Mouse (Mus musculus) lung, adult 2 months (tissue): ENCODE data around the gene Sgo2a. TPM values are rescaled to one million over a fixed set of nuclear protein-coding genes. Genes with fewer than 3 reads are reported as not detected.
"Not testable (repeated sequence)": the region's sequence is repeated elsewhere in the genome, so short reads cannot be mapped to it uniquely, and the experiment has no call there.

Source experiments
- DNase-seq: peaks from one replicate; pipeline ENCODE4 v3.0.0; 2022
- H3K4me1 ChIP-seq: fragments of 200-500 bp; 2 replicates; pipeline ENCODE4 v1.6.1; 2011; ENCODE audit warnings: low read length; ENCODE audit not compliant: control insufficient read depth, insufficient read depth
- H3K4me3 ChIP-seq: fragments of 200-500 bp; replicated peaks from 2 replicates; pipeline ENCODE3; 2011; ENCODE audit warnings: low read depth, mild to moderate bottlenecking, control low read depth, low read length; ENCODE audit errors: extremely low read depth
- CTCF ChIP-seq: fragments of 200-500 bp; IDR thresholded peaks from 2 replicates; pipeline ENCODE4 v1.5.1; 2011; ENCODE audit warnings: mild to moderate bottlenecking, low read length, control low read depth; ENCODE audit not compliant: insufficient read depth
- POLR2A ChIP-seq: fragments of 200-500 bp; IDR thresholded peaks from 2 replicates; pipeline ENCODE4 v1.6.1; 2011; ENCODE audit warnings: low read depth, mild to moderate bottlenecking, control low read depth, low read length, borderline replicate concordance; ENCODE audit errors: extremely low read depth
- WGBS: fragments of 180-500 bp; shearing (Covaris S2); methylation state at CpG from one replicate; pipeline ENCODE4 v1.1.7; 2018; 5-methylcytosine and 5-hydroxymethylcytosine counted together
- polyA plus RNA-seq: library from polyadenylated mRNA; depleted of rRNA; stranded (reverse); fragments of >200 nt; gene quantifications from 2 replicates; pipeline ENCODE4 v1.2.3, GENCODE M21; 2012

Sgo2a gene
- polyA plus RNA-seq, 1 experiment = 0.39 TPM

- H3K4me1 ChIP-seq = peaks cover 2% of the 10 kb centered on the region; the same call in 1 of the 2 replicates
- no peak overlapping the region for H3K4me3 ChIP-seq
- no peak for TF ChIP-seq CTCF
- no peak for TF ChIP-seq POLR2A
- no peak for DNase-seq
- WGBS = 77% methylated on average over 7 of the region's 7 CpGs
Observed at GRCm38 (mm10) chr1:58027707-58028106, 31.9 kb downstream of the Sgo2a start.

DNA sequence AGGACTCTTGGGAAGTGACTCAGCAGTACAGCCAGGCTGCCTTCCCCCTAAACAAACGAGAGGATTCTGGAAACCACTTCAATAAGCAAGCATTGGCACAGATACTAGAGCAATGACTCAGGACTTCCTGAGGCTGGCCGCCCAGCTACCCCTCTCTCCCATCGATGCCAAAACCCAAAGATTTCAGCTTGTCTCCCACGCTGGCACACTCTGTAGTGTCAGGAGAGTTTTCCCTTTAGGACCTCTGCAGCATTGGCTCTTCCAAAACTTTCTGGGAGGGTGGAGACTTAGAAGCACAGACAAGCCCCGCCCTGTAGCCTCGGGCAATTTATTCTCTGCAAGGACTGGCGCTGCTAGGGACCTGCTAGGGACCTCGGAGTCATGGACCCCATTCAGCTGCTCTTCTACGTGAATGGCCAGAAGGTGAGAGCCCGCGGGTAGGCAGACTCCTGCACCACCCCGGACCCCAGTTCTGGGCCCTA, 33.9 kb downstream of the Sgo2a start, which contains the start of gene Aox1:
Gene Aox1, plus strand, starts transcription at position 296 of the 482 bp plus-strand sequence.
- Histone ChIP-seq H3K4me3 (peak within 1 kb of the TSS; percentile 64), H3K4me1 (peaks cover 2% of the 10 kb centered on the region; the same call in 1 of the 2 replicates)
- peak; percentile 71 for DNase-seq
- no peak for TF ChIP-seq CTCF
- TF ChIP-seq POLR2A = peak; percentile 82; the same call in 1 of the 2 replicates
- WGBS = 2% methylated on average over 12 of the region's 12 CpGs

GRCm38 (mm10) chr1:58030156-58030871, 34.5 kb downstream of the Sgo2a start:
- 19% methylated on average over 13 of the region's 13 CpGs for WGBS
- H3K4me3 ChIP-seq = peak overlapping the region; percentile 64
- peaks cover 2% of the 10 kb centered on the region; the same call in 1 of the 2 replicates for H3K4me1 ChIP-seq
- DNase-seq = peak; percentile 57
- no peak for TF ChIP-seq CTCF
- TF ChIP-seq POLR2A = peak; percentile 28; the same call in 1 of the 2 replicates

GRCm38 (mm10) chr1:58031160-58031769, 35.5 kb downstream of the Sgo2a start:
- 46% methylated on average over 10 of the region's 10 CpGs for WGBS
- TF ChIP-seq CTCF (peak; percentile 83), POLR2A (no peak)
- H3K4me3 ChIP-seq = peak overlapping the region; percentile 44
- peaks cover 2% of the 10 kb centered on the region; the same call in 1 of the 2 replicates for H3K4me1 ChIP-seq
- peak; percentile 56 for DNase-seq

DNA sequence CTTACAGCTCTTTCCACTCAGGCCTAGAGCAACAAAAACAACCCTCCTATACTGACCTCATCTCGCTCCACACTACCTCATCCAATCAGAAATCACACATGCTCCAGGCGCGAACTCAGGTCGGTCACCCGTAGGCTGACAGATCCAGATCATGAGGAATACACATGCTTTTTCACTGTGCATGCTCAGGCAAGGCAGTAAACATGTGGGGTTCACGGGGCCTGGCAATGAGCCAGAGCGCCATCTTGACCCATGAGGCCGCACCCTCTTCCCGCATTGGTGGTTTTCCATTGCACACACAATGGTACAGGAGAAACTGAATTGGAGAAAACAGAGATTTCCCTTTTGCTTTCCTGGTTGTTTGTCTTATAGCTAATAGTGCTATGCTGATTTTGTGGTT, 41.5 kb downstream of the Sgo2a start:
- not testable (repeated sequence) for H3K4me1 ChIP-seq, H3K4me3 ChIP-seq, DNase-seq
- WGBS = 92% methylated on average over 9 of the region's 9 CpGs

- no peak for DNase-seq
- H3K4me1 ChIP-seq = no peaks in the 10 kb centered on the region
- no peak overlapping the region for H3K4me3 ChIP-seq
- 55% methylated on average over 3 of the region's 3 CpGs for WGBS
- TF ChIP-seq POLR2A (no peak), CTCF (no peak)
Observed at GRCm38 (mm10) chr1:58045076-58045475, 49.3 kb downstream of the Sgo2a start.

GRCm38 (mm10) chr1:58045546-58045945, 49.8 kb downstream of the Sgo2a start:
- WGBS = 76% methylated on average over 5 of the region's 5 CpGs

DNA sequence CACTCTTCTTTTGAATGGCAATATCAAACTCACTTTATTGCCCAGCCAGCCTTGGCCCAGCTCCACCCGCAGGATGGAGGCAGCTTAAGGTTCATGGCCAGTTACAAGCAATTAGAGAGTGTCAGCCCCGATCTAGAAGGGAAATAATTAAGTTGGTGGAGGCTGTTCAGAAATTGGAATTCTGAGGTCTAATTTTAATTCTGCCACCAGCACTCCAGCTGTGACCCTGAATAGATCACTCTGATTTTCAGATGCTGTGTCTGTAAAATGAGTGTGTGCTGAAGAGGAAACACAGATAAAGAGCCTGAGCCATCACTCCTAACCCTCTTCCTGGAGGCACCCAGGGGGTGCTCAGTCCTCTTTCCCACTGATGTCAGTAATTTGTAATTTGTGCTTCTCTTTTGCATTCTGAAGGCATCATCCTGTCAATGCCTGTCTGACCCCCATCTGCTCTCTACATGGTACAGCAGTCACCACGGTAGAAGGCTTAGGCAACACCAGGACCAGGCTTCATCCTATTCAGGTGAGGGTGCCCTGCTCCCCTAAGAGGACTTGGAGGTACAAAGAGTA, 51.0 kb downstream of the Sgo2a start:
- 74% methylated on average over 3 of the region's 3 CpGs for WGBS
- TF ChIP-seq CTCF (no peak), POLR2A (no peak)
- DNase-seq = no peak
- Histone ChIP-seq H3K4me1 (no peaks in the 10 kb centered on the region), H3K4me3 (no peak overlapping the region)

More at GRCm38 (mm10) chr1:58045546-58045945, 49.8 kb downstream of the Sgo2a start:
- H3K4me3 ChIP-seq = no peak overlapping the region
- no peak for DNase-seq
- TF ChIP-seq POLR2A (no peak), CTCF (no peak)
- no peaks in the 10 kb centered on the region for H3K4me1 ChIP-seq

DNA sequence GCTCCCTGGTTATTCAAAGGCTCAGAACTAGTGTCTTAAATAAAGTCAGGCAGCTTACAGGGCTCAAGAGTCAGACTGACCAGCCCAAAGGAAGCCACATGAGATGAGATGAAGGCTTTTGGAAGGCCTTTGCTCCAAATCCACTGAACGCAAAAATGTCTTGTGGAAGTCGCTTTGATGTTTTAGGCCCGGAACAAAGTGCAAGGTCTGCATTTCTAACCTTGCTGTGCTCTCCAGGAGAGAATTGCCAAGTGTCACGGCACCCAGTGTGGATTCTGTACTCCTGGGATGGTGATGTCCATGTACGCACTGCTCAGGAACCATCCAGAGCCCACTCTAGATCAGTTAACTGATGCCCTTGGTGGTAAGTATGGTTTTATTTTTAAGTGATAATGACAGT, 53.4 kb downstream of the Sgo2a start:
- no peaks in the 10 kb centered on the region for H3K4me1 ChIP-seq
- TF ChIP-seq POLR2A (no peak), CTCF (no peak)
- no peak overlapping the region for H3K4me3 ChIP-seq
- WGBS = 88% methylated on average over 5 of the region's 5 CpGs
- no peak for DNase-seq
